Mouse (Mus musculus) G1E (cell line): ENCODE measurements at regions not wholly inside any gene's neighbourhood (a gene's known extent, or its start where the extent isn't known, plus 50 kb on each side); places are given as distances from the start of the nearest gene placed in this dataset.

ENCODE experiments used
- CTCF ChIP-seq: IDR thresholded peaks from 2 replicates; pipeline ENCODE4 v1.5.1; 2012; ENCODE audit warnings: low read depth, low read length, inconsistent platforms, mixed read lengths
- GATA1 ChIP-seq: IDR thresholded peaks from 2 replicates; pipeline ENCODE4 v1.6.1; 2012; ENCODE audit warnings: borderline replicate concordance, low read length, inconsistent platforms, mixed read lengths
- GATA2 ChIP-seq: IDR thresholded peaks from 2 replicates; pipeline ENCODE4 v1.6.1; 2012; ENCODE audit warnings: low read depth, low read length, inconsistent platforms, borderline replicate concordance
- POLR2AphosphoS5 ChIP-seq: IDR thresholded peaks from 2 replicates; pipeline ENCODE4 v1.6.1; 2012; ENCODE audit warnings: low read depth, low read length, inconsistent platforms; ENCODE audit not compliant: insufficient replicate concordance
- TAL1 ChIP-seq: conservative IDR thresholded peaks from 2 replicates; pipeline ENCODE4 v1.6.1; 2012; ENCODE audit warnings: low read depth, low read length, inconsistent platforms, mixed read lengths

GRCm38 (mm10) chr5:45278005-45278432 is 172.0 kb downstream of the Qdpr start:
- TF ChIP-seq TAL1 (no peak), CTCF (no peak), GATA1 (no peak), POLR2AphosphoS5 (no peak), GATA2 (no peak)
